Mouse (Mus musculus): Measurements from ENCODE around the gene BC017158. TPM values are rescaled to one million over a fixed set of nuclear protein-coding genes. Genes with fewer than 3 reads are reported as not detected.

Gene BC017158
- polyA plus RNA-seq (2021; fragmentation: Nextera tagmentation): 10.4 and 19.9 TPM in 2 replicates
- long read RNA-seq, experiment 1, transcript BC017158-201 (13 exons, 2,627 nt): major isoform, 12 of 25 reads
- long read RNA-seq, experiment 1, partial matches to known transcripts: 8 of 25 reads
- long read RNA-seq, experiment 1, other reads (novel, unspliced or antisense): 4 of 25 reads
- long read RNA-seq, experiment 2, partial matches to known transcripts: 5 of 9 reads
- long read RNA-seq, experiment 2, other reads (novel, unspliced or antisense): 0 of 9 reads

GRCm38 (mm10) chr7:128297617-128298480 is at the start of gene BC017158:
Gene BC017158 (minus strand): TSS chr7:128298170.

DNA sequence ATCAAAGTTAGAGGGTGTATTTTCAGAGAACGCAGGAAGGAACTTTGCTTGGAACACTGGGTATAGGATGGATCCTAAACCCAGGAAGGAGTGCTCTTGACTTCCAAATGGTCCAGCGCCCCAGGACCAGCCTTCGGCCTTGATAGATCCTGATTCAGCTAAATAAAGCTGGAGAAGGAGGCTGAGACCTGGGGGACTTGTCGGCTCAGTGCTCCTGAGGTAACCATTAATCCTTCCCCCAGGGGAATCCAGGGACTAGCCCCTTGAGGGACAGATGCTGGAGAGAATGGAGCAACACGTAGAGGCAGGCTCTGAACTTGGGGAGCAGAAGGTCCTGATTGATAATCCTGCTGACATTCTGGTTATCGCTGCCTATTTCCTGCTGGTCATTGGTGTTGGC is 32.6 kb downstream of the BC017158 start, which contains the start of gene Slc5a2:
Slc5a2 (plus strand) TSS at position 247 of the 400 bp plus-strand sequence.

DNA sequence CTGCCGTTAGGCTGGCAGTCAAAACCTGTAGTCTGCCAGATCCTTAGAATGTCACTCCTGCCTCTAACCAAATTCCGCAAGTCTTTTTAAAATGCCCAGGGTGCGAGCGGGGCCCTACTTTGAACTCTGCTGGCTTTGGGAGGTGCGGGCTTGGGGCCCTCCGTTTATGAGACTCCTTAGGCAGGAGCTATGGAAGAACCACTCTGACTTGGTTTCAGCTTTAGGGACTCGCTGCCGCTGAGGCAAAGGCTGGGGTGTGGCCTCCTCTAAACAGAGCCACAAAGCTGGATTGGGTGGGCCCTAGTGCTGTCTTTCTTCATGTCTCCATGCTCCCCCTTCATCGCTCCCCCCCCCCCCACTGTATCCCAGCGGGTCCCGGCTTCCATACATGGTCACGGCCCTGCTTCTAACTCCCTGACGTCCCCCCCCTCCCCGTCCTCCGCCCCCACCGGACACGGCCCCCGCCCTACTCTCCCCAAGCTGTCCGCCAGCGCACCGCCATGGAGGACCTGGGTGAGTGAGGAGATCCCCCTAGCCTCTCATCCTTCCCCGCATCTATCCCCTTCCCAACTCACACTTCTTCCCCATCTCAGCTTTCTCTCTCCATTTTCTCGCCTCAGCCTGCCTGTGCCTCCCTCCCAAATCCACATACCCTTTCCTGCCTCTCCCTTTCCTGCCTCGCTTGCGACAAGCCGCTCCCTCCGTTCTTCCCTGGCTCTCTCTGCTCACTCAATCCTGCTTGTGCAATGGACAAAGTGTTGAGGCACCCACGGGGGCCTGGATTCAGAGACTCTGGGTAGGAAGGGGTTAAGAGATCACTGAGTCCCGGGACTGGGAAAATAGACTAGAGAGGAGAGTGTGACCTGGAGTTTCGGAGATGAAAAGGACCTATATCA is 51.2 kb downstream of the BC017158 start, which contains the start of gene Tgfb1i1:
Tgfb1i1 (plus strand) TSS at position 317 of the 896 bp plus-strand sequence.

DNA sequence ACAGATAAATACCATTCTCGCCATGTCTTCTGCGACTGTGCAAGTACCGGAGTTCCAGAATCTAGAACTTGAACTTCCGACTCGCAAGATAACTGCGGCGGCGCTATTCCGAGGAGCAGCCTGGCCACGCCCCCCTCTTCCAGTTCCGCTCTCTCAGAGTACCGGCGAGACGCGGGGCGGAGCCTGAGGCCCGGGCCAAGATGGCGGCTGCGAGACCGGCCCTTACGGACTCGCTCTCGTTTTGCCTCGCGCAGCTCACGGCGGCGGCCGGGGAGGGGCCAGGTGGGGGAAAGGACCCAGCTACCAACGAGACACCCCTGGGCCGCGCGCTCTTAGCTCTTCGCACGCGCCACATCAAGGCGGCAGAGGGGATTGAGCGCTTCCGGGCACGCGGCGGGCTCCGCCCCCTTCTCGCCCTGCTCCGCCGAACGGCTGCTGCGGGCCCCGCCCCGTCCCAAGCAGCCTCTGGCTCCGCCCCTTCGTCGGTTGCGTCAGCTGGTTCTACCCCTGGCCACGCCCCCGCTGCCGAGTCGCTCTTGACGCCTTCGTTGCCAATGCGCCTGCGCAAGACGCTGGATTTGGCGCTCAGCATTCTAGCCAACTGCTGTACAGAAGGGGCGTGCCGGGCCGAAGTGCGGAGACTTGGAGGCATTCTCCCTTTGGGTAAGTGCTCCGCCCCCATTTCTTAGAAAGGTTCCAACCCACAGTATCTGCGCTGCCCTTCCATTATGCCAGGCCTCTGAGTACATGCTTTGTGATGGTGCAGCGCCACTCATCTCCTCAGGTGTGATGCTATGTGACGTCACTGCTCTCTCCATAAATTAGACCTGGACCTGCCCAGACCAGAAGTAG is 59.8 kb downstream of the BC017158 start, which contains the start of gene 9130023H24Rik:
9130023H24Rik (minus strand) TSS at position 105 of the 852 bp plus-strand sequence.

DNA sequence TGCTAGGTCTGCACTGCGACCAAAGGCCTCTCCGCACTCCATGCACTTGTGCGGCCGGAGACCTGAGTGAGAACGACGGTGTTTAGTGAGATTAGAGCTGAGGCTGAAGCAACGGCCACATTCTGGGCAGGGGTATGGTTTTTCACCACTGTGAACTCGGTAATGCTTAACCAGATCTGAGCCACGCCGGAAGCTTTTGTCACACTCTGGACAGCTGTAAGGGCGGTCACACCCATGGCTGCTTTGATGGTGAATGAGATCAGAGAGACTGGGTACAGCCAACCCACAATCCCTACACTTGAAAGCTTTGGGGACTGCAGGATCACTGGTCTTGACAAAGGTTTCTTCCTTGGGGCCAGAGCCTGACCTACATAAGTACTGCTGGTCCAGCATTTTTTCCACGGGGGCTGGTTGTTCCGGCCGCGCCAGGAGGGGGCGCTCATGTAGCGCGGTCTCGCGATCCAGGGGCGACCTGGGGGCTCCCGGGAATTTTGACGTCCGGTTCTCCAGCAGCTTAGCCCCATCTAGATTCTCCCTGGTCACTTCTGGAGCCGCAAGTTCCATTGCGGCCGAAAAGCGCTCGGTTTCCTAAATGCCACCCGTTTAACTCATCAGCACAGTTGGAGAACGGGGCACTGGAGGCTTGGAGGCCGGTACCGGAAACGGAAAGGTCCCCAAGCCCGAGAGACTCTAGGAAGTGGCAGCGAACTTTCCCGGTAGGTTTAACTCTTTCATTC is 60.9 kb downstream of the BC017158 start, which contains the start of gene Armc5:
Armc5 (plus strand) TSS at position 487 of the 737 bp plus-strand sequence.

Other genes with a start within 250 kb of the BC017158 start
- 2.4 and 2.5 TPM in 2 replicates for gene Itgam, start 235.5 kb downstream of the BC017158 start, polyA plus RNA-seq (2021; fragmentation: Nextera tagmentation)
- gene Gm49368, start 235.5 kb downstream of the BC017158 start, polyA plus RNA-seq (2021; fragmentation: Nextera tagmentation): 0.03 TPM in 1 of 2 replicates, not detected in the other
- 0.11 and 0.14 TPM in 2 replicates for gene Itgax, start 168.6 kb downstream of the BC017158 start, polyA plus RNA-seq (2021; fragmentation: Nextera tagmentation)
- 0.39 and 0.87 TPM in 2 replicates for gene Itgad, start 143.8 kb downstream of the BC017158 start, polyA plus RNA-seq (2021; fragmentation: Nextera tagmentation)
- gene Cox6a2, start 91.8 kb downstream of the BC017158 start, polyA plus RNA-seq (2021; fragmentation: Nextera tagmentation): 50.7 and 69.6 TPM in 2 replicates
- 7.6 and 9.1 TPM in 2 replicates for gene Armc5, start 60.8 kb downstream of the BC017158 start, polyA plus RNA-seq (2021; fragmentation: Nextera tagmentation)
- gene 9130023H24Rik, start 60.1 kb downstream of the BC017158 start, polyA plus RNA-seq (2021; fragmentation: Nextera tagmentation): 3.0 and 4.5 TPM in 2 replicates
- 15.0 and 24.1 TPM in 2 replicates for gene Tgfb1i1, start 51.4 kb downstream of the BC017158 start, polyA plus RNA-seq (2021; fragmentation: Nextera tagmentation)
- gene Slc5a2, start 32.5 kb downstream of the BC017158 start, polyA plus RNA-seq (2021; fragmentation: Nextera tagmentation): not detected in 2 replicates
- gene Rgs10, start 120.6 kb upstream of the BC017158 start, polyA plus RNA-seq (2021; fragmentation: Nextera tagmentation): 136 and 139 TPM in 2 replicates
- 8.2 and 11.7 TPM in 2 replicates for gene Tial1, start 163.5 kb upstream of the BC017158 start, polyA plus RNA-seq (2021; fragmentation: Nextera tagmentation)
- gene Bag3, start 225.4 kb upstream of the BC017158 start, polyA plus RNA-seq (2021; fragmentation: Nextera tagmentation): 2.8 and 5.3 TPM in 2 replicates